Mouse (Mus musculus): ENCODE data around the gene Efna1.

DNA sequence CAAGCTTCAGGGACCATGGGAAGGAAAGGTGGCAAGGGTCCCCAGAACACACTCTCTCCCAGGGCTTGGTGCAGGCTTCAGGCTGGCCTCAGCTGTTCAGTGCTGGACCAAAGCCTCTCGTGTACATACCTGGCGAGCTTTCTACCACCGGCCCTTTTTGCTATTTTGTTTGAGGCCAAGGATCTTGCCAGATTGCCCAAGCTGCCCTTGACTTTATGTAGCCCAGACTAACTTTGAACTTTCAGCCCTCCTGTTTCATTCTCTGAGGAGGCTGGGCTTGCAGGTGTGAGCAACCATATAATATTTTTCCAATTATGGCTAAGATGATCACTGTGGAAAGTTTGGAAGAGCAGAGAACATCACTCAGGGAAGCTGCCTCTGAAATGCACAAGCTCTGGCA lies 3.3 kb upstream of the Efna1 start:
- TF ChIP-seq CHD1 (IDR thresholded peaks at IDR 0.05; ENCODE audit: low read depth, low read length) (no peak), POLR2AphosphoS2 (IDR thresholded peaks at IDR 0.05; ENCODE audit: low read length) (no peak), EP300 (IDR thresholded peaks at IDR 0.05; ENCODE audit: low read depth in 1 of 2, low read length in 2 of 2) (no peak), ZMIZ1 (IDR thresholded peaks at IDR 0.05; ENCODE audit: low read depth, low read length) (no peak), CTCF (IDR thresholded peaks at IDR 0.05 in 2 of 3, conservative IDR thresholded peaks at IDR 0.05 in 1 of 3; ENCODE audit: control insufficient read depth in 1 of 3, insufficient read depth in 1 of 3, low read depth in 2 of 3, low read length in 3 of 3, poor library complexity in 1 of 3, severe bottlenecking in 1 of 3) (no peak), MAFK (IDR thresholded peaks at IDR 0.05; ENCODE audit: borderline replicate concordance, low read depth, low read length) (no peak), ETS1 (IDR thresholded peaks at IDR 0.05; ENCODE audit: low read depth, low read length) (no peak)

All from MEL (cell line).